Mouse (Mus musculus) intestine, embryonic 14.5 days (tissue): Measurements from ENCODE around the gene Dhdds. TPM values are rescaled to one million over a fixed set of nuclear protein-coding genes. Genes with fewer than 3 reads are reported as not detected.

ENCODE experiments used
- ATAC-seq: fragments of 200-750 bp; cut with Nextera tagmentation; replicated peaks from 2 replicates; pipeline ENCODE4 v1.8.0; 2017; ENCODE audit warnings: low read depth, moderate number of reproducible peaks, moderate TSS enrichment, moderate library complexity; ENCODE audit not compliant: low FRiP score, low TSS enrichment
- DNase-seq: peaks from one replicate; pipeline ENCODE4 v3.0.0-alpha.2; 2018; ENCODE audit warnings: low spot score
- H3K27ac ChIP-seq: fragments of 300-500 bp; sonication (generic); 2 replicates; pipeline ENCODE4 v1.5.1; 2014; ENCODE audit warnings: low read depth, mild to moderate bottlenecking, control low read depth
- H3K27me3 ChIP-seq: fragments of 300-500 bp; sonication (generic); replicated peaks from 2 replicates; pipeline ENCODE4 v1.6.1; 2014; ENCODE audit warnings: low read length, control low read depth; ENCODE audit not compliant: control insufficient read depth, insufficient read depth
- H3K36me3 ChIP-seq: fragments of 300-500 bp; sonication (generic); 2 replicates; pipeline ENCODE4 v1.6.1; 2014; ENCODE audit warnings: low read length, control low read depth; ENCODE audit not compliant: control insufficient read depth, insufficient read depth
- H3K4me1 ChIP-seq: fragments of 300-500 bp; sonication (generic); replicated peaks from 2 replicates; pipeline ENCODE4 v1.6.1; 2014; ENCODE audit warnings: low read length, control low read depth, mixed read lengths; ENCODE audit not compliant: control insufficient read depth, insufficient read depth
- H3K4me2 ChIP-seq: fragments of 300-500 bp; sonication (generic); 2 replicates; pipeline ENCODE4 v1.6.1; 2014; ENCODE audit warnings: low read length
- H3K4me3 ChIP-seq: fragments of 300-500 bp; sonication (generic); 2 replicates; pipeline ENCODE4 v1.5.1; 2014; ENCODE audit warnings: low read depth, low read length, control low read depth, mixed read lengths
- H3K9ac ChIP-seq: fragments of 300-500 bp; sonication (generic); 2 replicates; pipeline ENCODE4 v1.6.1; 2014; ENCODE audit warnings: mild to moderate bottlenecking, low read length
- H3K9me3 ChIP-seq: fragments of 300-500 bp; sonication (generic); 2 replicates; pipeline ENCODE4 v1.6.1; 2016; ENCODE audit warnings: low read length, control low read depth; ENCODE audit not compliant: control insufficient read depth
- WGBS: fragments of 180-500 bp; shearing (Covaris S2); extraction: QIAGEN DNeasy Blood & Tissue Kit; methylation state at CpG from one replicate; pipeline ENCODE4 v1.1.7; 2014; 5-methylcytosine and 5-hydroxymethylcytosine counted together
- polyA plus RNA-seq: library from polyadenylated mRNA; unstranded; fragments of >200 nt; fragmentation: Nextera tagmentation; extraction: Ambion mirVana; gene quantifications from 2 replicates; pipeline ENCODE4 v1.2.1, GENCODE M21; 2014

The Dhdds gene
- polyA plus RNA-seq, 1 experiment from 2014 or later = 43.5 TPM

DNA sequence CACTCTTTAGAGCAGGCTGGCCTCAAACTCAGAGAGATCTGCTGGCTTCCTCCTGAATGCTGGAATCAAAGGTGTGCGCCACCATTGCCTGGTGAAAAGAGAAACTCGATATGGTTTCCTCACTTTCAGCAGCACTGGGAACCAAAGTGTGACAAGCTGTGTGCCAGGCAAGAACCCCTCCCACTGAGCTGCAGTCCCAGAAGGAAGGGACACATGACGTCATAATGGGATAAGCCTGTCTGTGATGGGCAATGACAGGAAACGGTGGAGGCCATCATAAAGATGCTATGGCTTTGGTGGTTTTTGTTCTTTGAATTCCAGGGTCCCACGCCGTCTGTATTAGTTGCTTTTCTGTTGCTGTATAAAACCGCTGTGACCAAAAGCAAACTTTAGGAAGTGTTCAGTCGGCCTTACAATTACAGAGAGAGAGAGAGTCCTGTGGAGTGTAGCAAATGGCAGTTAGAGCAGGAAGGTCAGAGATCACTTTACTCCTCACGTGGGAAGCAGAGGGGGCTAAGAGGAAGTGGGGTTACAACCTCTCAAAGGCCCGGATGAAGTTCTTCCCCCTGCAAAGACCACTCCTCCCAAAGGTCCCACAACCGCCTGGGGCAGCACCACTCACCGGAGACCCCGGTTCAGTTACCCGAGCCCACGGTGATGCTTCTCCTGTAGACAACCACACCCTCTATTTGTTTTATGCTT is 72.0 kb downstream of the Dhdds start:
- Histone ChIP-seq H3K4me2 (no peak overlapping the region), H3K27me3 (no peaks in the 10 kb centered on the region), H3K4me3 (no peak overlapping the region), H3K9ac (no peak overlapping the region), H3K4me1 (0 out of 2 replicates have a peak, but pooled peaks cover 10% of the 10 kb centered on the region), H3K27ac (0 out of 2 replicates have a peak overlapping the region, but pooled peaks have one; percentile 27), H3K36me3 (no peaks in the 10 kb centered on the region), H3K9me3 (no peaks in the 10 kb centered on the region)
- DNase-seq (no peak), ATAC-seq (no peak)
- 38% methylated on average over 15 of the region's 15 CpGs for WGBS

DNA sequence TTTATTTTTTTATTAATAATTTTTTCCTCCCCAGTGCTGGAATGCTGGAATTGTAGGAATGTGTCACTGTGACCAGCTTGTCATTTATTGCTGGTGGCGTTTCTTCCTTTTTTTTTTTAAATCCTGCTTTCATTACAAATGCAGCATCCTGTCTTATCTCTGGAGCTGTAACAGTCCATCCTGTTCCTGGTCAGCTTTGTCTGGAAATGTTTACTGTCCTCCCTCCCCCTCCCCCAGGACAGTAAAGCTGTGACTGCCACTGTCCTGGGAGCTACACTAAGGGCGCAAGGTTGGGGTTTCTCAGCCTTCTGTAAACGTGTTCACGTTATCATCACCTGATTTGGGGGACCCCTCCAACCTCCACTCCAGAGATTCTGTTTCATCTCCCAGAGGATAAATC is 75.5 kb downstream of the Dhdds start:
- no peak overlapping the region for H3K27ac ChIP-seq
- H3K9me3 ChIP-seq = no peaks in the 10 kb centered on the region
- no peak overlapping the region for H3K4me3 ChIP-seq
- H3K27me3 ChIP-seq = no peaks in the 10 kb centered on the region
- 53% methylated on average over 4 of the region's 4 CpGs for WGBS
- H3K4me1 ChIP-seq = 0 out of 2 replicates have a peak, but pooled peaks cover 10% of the 10 kb centered on the region
- H3K9ac ChIP-seq = no peak overlapping the region
- ATAC-seq (no peak), DNase-seq (no peak)
- H3K4me2 ChIP-seq = no peak overlapping the region
- no peaks in the 10 kb centered on the region for H3K36me3 ChIP-seq

DNA sequence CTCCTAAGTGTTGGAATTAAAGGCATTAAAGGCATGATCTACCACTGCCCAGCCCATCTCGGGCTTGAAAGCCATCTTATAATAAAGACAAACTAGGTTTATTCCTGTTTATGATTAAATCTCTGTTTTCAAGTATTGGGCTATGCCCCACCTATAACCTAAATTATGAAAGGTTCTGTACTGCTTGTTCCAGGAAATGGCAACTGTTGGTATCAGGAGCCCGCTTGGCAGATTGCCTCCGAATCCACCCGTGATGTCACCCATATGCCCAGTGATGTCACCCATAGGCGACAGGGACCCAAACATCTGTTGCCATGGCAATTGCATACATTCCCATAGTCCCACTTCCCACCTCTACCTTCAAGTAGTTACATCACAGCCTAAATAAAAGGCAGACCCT is 77.0 kb downstream of the Dhdds start:
- Histone ChIP-seq H3K4me1 (0 out of 2 replicates have a peak, but pooled peaks cover 4% of the 10 kb centered on the region), H3K4me2 (no peak overlapping the region), H3K36me3 (no peaks in the 10 kb centered on the region), H3K27ac (no peak overlapping the region), H3K9ac (no peak overlapping the region), H3K4me3 (no peak overlapping the region), H3K27me3 (no peaks in the 10 kb centered on the region), H3K9me3 (no peaks in the 10 kb centered on the region)
- no peak for DNase-seq
- no peak for ATAC-seq
- 91% methylated on average over 5 of the region's 5 CpGs for WGBS

Other genes starting within 250 kb of the Dhdds start
- gene Arid1a, start 244.1 kb downstream of the Dhdds start, polyA plus RNA-seq = 40.3 and 40.5 TPM in 2 replicates
- 116 and 120 TPM in 2 replicates for gene Rps6ka1, start 113.1 kb downstream of the Dhdds start, polyA plus RNA-seq
- gene Hmgn2, start 32.3 kb downstream of the Dhdds start, polyA plus RNA-seq = 2,568 and 2,768 TPM in 2 replicates
- 0.05 and 0.08 TPM in 2 replicates for gene Lin28a, start 17.9 kb upstream of the Dhdds start, polyA plus RNA-seq
- gene Zfp683, start 52.9 kb upstream of the Dhdds start, polyA plus RNA-seq = not detected in 2 replicates
- 8.9 and 11.4 TPM in 2 replicates for gene Crybg2, start 59.9 kb upstream of the Dhdds start, polyA plus RNA-seq
- gene Cd52, start 94.2 kb upstream of the Dhdds start, polyA plus RNA-seq = 23.5 and 24.3 TPM in 2 replicates
- gene Ubxn11, start 101.7 kb upstream of the Dhdds start, polyA plus RNA-seq = 5.7 and 8.1 TPM in 2 replicates
- gene Sh3bgrl3, start 127.9 kb upstream of the Dhdds start, polyA plus RNA-seq = 377 and 393 TPM in 2 replicates
- gene Cep85, start 186.2 kb upstream of the Dhdds start, polyA plus RNA-seq = 46.8 and 60.1 TPM in 2 replicates
- gene Gm7534, start 202.1 kb upstream of the Dhdds start, polyA plus RNA-seq = not detected in 2 replicates
- gene Catsper4, start 226.5 kb upstream of the Dhdds start, polyA plus RNA-seq = 0.19 TPM in 1 of 2 replicates, not detected in the other
- gene Cnksr1, start 237.5 kb upstream of the Dhdds start, polyA plus RNA-seq = 6.1 and 7.5 TPM in 2 replicates
- gene E130218I03Rik, start 242.7 kb upstream of the Dhdds start, polyA plus RNA-seq = 0.24 and 0.41 TPM in 2 replicates
- gene Zfp593, start 244.7 kb upstream of the Dhdds start, polyA plus RNA-seq = 17.5 and 20.7 TPM in 2 replicates
- gene Gm30191, start 246.0 kb upstream of the Dhdds start, polyA plus RNA-seq = not detected in 2 replicates